ENCODE assay signal across 8 mouse cellular contexts in genomic region chr2:117541471-117541870, GRCm38 (mm10).
DNase-seq lines count a peak whose midpoint lies in the region; ATAC-seq and TF ChIP-seq lines count a peak whose summit lies in the region.

No protein-coding gene starts in this region.

- H3K9ac ChIP-seq in liver, adult 2 months (ENCODE audit: low read depth, low read length) = no peak overlapping the region
- no peak overlapping the region for H3K9ac ChIP-seq in liver, embryonic 11.5 days (ENCODE audit: low read depth, low read length)

- no peak overlapping the region for H3K4me2 ChIP-seq in liver, embryonic 11.5 days

- peak; percentile 56 for TF ChIP-seq CTCF in liver, adult 2 months (IDR thresholded peaks at IDR 0.05; ENCODE audit: low read depth, low read length)
- peak; percentile 40; the same call in 1 of the 2 replicates for TF ChIP-seq CTCF in cerebellum, adult 2 months (IDR thresholded peaks at IDR 0.05; ENCODE audit: borderline replicate concordance, insufficient read depth, low read depth, low read length)

- DNase-seq in liver, adult 2 months (ENCODE audit: extremely low read depth, low read depth, low spot score) = peak; percentile 26
- no peak for DNase-seq in liver, embryonic 11.5 days (ENCODE audit: low spot score)
- peak; percentile 28 to 31 for DNase-seq in cerebellum, adult 2 months
- DNase-seq in kidney, adult 18-20 months = peak; percentile 66
- peak; percentile 79 to 83 for DNase-seq in left cerebral cortex, postnatal 25 days (ENCODE audit: low spot score in 2 of 2)
- DNase-seq in naive thymus-derived CD4-positive, alpha-beta T cell, adult 2 months (ENCODE audit: low read depth) = peak; percentile 35
- peak; percentile 34 for DNase-seq in thymus, postnatal 14 days

- no peak overlapping the region for H3K27ac ChIP-seq in liver, adult 2 months (replicated peaks; ENCODE audit: insufficient read depth, low read depth, low read length)
- no peak overlapping the region for H3K27ac ChIP-seq in liver, embryonic 11.5 days (ENCODE audit: low read depth, low read length)
- no peak overlapping the region for H3K27ac ChIP-seq in cerebellum, adult 2 months (ENCODE audit: insufficient read depth, low read length)

- WGBS in liver, adult 2 months = 15% methylated on average over 6 of the region's 6 CpGs
- 20% methylated on average over 6 of the region's 6 CpGs for WGBS in liver, embryonic 11.5 days
- 12% methylated on average over 6 of the region's 6 CpGs for WGBS in cerebellum, adult 2 months

- no peaks in the 10 kb centered on the region for H3K79me2 ChIP-seq in liver, adult 2 months (ENCODE audit: control insufficient read depth, insufficient read depth, low read length)

- intact Hi-C loops in left cerebral cortex, postnatal 25 days (cut with DNase I) = loop anchor here (1.0 to 5.0 kb wide), 4 partner anchors 81 to 705 kb away; partner anchors contain the start of gene Thbs1

- H3K4me1 ChIP-seq in liver, adult 2 months (ENCODE audit: control insufficient read depth, insufficient read depth, low read length) = no peaks in the 10 kb centered on the region
- H3K4me1 ChIP-seq in liver, embryonic 11.5 days (replicated peaks; ENCODE audit: control insufficient read depth, insufficient read depth, low read length) = no peaks in the 10 kb centered on the region
- H3K4me1 ChIP-seq in cerebellum, adult 2 months (ENCODE audit: control insufficient read depth, insufficient read depth, low read length) = no peaks in the 10 kb centered on the region

- no peak for TF ChIP-seq POLR2A in liver, adult 2 months (IDR thresholded peaks at IDR 0.05; ENCODE audit: extremely low read depth, insufficient read depth, low read length)
- no peak for TF ChIP-seq POLR2A in cerebellum, adult 2 months (IDR thresholded peaks at IDR 0.05; ENCODE audit: borderline replicate concordance, insufficient read depth, low read length)

- no peaks in the 10 kb centered on the region for H3K27me3 ChIP-seq in liver, adult 2 months (ENCODE audit: control insufficient read depth, insufficient read depth, low read length)
- no peaks in the 10 kb centered on the region for H3K27me3 ChIP-seq in liver, embryonic 11.5 days (replicated peaks; ENCODE audit: control insufficient read depth, insufficient read depth, low read length)
- H3K27me3 ChIP-seq in cerebellum, adult 2 months (ENCODE audit: control insufficient read depth, insufficient read depth, low read length) = no peaks in the 10 kb centered on the region

- H3K36me3 ChIP-seq in liver, adult 2 months (ENCODE audit: control insufficient read depth, insufficient read depth, low read length) = no peaks in the 10 kb centered on the region
- no peaks in the 10 kb centered on the region for H3K36me3 ChIP-seq in liver, embryonic 11.5 days (ENCODE audit: control insufficient read depth, insufficient read depth, low read length)

- H3K9me3 ChIP-seq in liver, embryonic 11.5 days (ENCODE audit: control insufficient read depth, low read length) = no peaks in the 10 kb centered on the region

- ATAC-seq in liver, embryonic 11.5 days (replicated peaks; ENCODE audit: low FRiP score) = no peak
- peak; percentile 89 for ATAC-seq in frontal cortex, adult (ENCODE audit: low TSS enrichment)

- H3K4me3 ChIP-seq in liver, adult 2 months (ENCODE audit: insufficient read depth, low read depth, low read length) = no peak overlapping the region
- no peak overlapping the region for H3K4me3 ChIP-seq in liver, embryonic 11.5 days (ENCODE audit: low read depth, low read length)
- no peak overlapping the region for H3K4me3 ChIP-seq in cerebellum, adult 2 months (replicated peaks; ENCODE audit: insufficient read depth, low read depth, low read length)
